Mouse (Mus musculus): ENCODE measurements around the gene Ccdc86. TPM values are rescaled to one million over a fixed set of nuclear protein-coding genes. Genes with fewer than 3 reads are reported as not detected.

Gene Ccdc86
- 10 to 100 TPM in 25 of 26 experiments, 1 to 10 TPM in 1; 9.2 to 67.3 (median 31.7) TPM for total RNA-seq (2018; cell fraction: chromatin; rRNA removed)
- total RNA-seq (2018; cell fraction: cytosol; rRNA removed): 10 to 100 TPM; 16.6 to 45.7 (median 36.1) TPM
- 10 to 100 TPM; 11.6 to 68.9 (median 28.8) TPM for total RNA-seq (2018; cell fraction: nucleus; rRNA removed)
- polyA plus RNA-seq (2018): 17.8 to 39.3 TPM (median 21.6 TPM) in 3 replicates

- H3K36me3 ChIP-seq (ENCODE audit: inconsistent target): peaks cover 11% of the 10 kb centered on the region
- peak within 1 kb of the TSS; percentile 81 for H3K4me3 ChIP-seq (ENCODE audit: inconsistent target)
- H3K79me2 ChIP-seq (ENCODE audit: inconsistent target): peaks cover 35% of the 10 kb centered on the region
- WGBS (ENCODE audit: missing documents): 1% methylated on average over 30 of the region's 30 CpGs
- peak within 1 kb of the TSS; percentile 57 for H3K27ac ChIP-seq
Observed at GRCm38 (mm10) chr19:10949112-10949511, at the start of gene Ccdc86. Gene Ccdc86, minus strand, starts transcription at chr19:10949266.

- H3K4me3 ChIP-seq (ENCODE audit: inconsistent target): no peak within 1 kb of the TSS
- H3K27ac ChIP-seq: no peak within 1 kb of the TSS
- no peaks in the 10 kb centered on the region for H3K36me3 ChIP-seq (ENCODE audit: inconsistent target)
- H3K79me2 ChIP-seq (ENCODE audit: inconsistent target): no peaks in the 10 kb centered on the region
- WGBS (ENCODE audit: missing documents): 97% methylated on average over 7 of the region's 7 CpGs
Observed at GRCm38 (mm10) chr19:10993150-10993549, 44.1 kb upstream of the Ccdc86 start, which contains the start of gene Ms4a15. Gene Ms4a15, minus strand, starts transcription at chr19:10993250.

GRCm38 (mm10) chr19:10991911-10992310, 42.8 kb upstream of the Ccdc86 start:
- Histone ChIP-seq H3K4me3 (ENCODE audit: inconsistent target) (no peak overlapping the region), H3K36me3 (ENCODE audit: inconsistent target) (no peaks in the 10 kb centered on the region), H3K27ac (no peak overlapping the region), H3K79me2 (ENCODE audit: inconsistent target) (no peaks in the 10 kb centered on the region)

DNA sequence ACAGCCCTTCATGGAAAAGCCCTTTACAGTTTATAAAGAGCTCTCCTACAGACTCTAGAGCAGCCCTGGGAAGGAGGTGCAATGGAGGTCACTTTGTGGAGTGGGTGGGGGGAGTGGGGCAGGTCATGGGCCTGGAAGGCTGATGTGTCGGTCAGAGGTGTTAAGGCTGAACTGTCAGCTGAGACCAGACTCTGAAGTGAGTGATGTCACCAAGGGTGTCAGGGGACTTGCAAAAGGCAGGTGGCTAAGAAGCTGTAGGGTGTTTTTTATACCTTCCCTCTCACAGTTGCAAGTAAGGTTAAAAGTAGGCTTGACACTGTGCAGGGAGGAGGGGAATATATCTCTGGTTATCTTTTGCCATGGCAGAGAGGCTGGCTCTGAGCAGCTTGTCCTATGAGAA, 41.7 kb upstream of the Ccdc86 start:
- Histone ChIP-seq H3K36me3 (ENCODE audit: inconsistent target) (no peaks in the 10 kb centered on the region), H3K27ac (no peak overlapping the region), H3K79me2 (ENCODE audit: inconsistent target) (no peaks in the 10 kb centered on the region), H3K4me3 (ENCODE audit: inconsistent target) (no peak overlapping the region)
- 100% methylated on average over 1 of the region's 1 CpGs for WGBS (ENCODE audit: missing documents)

GRCm38 (mm10) chr19:10988563-10988962, 39.5 kb upstream of the Ccdc86 start:
- Histone ChIP-seq H3K36me3 (ENCODE audit: inconsistent target) (no peaks in the 10 kb centered on the region), H3K4me3 (ENCODE audit: inconsistent target) (no peak overlapping the region), H3K79me2 (ENCODE audit: inconsistent target) (no peaks in the 10 kb centered on the region), H3K27ac (no peak overlapping the region)
- 100% methylated on average over 1 of the region's 1 CpGs for WGBS (ENCODE audit: missing documents)

DNA sequence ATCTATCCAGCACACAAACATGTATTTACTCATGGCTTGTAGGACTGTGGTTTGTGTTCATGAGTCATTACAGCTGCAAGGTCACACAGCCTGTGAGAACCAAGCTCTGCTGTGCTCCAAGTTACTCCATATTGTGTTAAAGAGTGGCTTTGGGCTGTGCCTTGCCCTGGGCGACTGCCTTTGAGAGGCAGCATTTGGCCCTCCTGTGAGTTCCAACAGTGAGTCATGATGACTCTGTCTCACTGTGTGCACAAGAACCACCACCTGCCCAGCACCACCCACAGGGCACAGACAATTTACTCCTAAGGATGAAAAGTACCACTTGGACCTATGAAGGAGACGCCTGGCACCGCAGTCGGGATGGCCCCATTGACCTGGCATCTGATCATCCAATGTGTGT, 36.8 kb upstream of the Ccdc86 start:
- no peaks in the 10 kb centered on the region for H3K79me2 ChIP-seq (ENCODE audit: inconsistent target)
- no peak overlapping the region for H3K4me3 ChIP-seq (ENCODE audit: inconsistent target)
- no peaks in the 10 kb centered on the region for H3K36me3 ChIP-seq (ENCODE audit: inconsistent target)
- WGBS (ENCODE audit: missing documents): 100% methylated on average over 4 of the region's 4 CpGs
- H3K27ac ChIP-seq: no peak overlapping the region

GRCm38 (mm10) chr19:10984551-10984950, 35.5 kb upstream of the Ccdc86 start:
- WGBS (ENCODE audit: missing documents): 92% methylated on average over 13 of the region's 13 CpGs
- Histone ChIP-seq H3K36me3 (ENCODE audit: inconsistent target) (no peaks in the 10 kb centered on the region), H3K79me2 (ENCODE audit: inconsistent target) (no peaks in the 10 kb centered on the region), H3K27ac (no peak overlapping the region), H3K4me3 (ENCODE audit: inconsistent target) (no peak overlapping the region)

GRCm38 (mm10) chr19:10983146-10983545, 34.1 kb upstream of the Ccdc86 start:
- Histone ChIP-seq H3K36me3 (ENCODE audit: inconsistent target) (no peaks in the 10 kb centered on the region), H3K4me3 (ENCODE audit: inconsistent target) (no peak overlapping the region), H3K27ac (no peak overlapping the region), H3K79me2 (ENCODE audit: inconsistent target) (no peaks in the 10 kb centered on the region)
- 37% methylated on average over 13 of the region's 14 CpGs for WGBS (ENCODE audit: missing documents)

DNA sequence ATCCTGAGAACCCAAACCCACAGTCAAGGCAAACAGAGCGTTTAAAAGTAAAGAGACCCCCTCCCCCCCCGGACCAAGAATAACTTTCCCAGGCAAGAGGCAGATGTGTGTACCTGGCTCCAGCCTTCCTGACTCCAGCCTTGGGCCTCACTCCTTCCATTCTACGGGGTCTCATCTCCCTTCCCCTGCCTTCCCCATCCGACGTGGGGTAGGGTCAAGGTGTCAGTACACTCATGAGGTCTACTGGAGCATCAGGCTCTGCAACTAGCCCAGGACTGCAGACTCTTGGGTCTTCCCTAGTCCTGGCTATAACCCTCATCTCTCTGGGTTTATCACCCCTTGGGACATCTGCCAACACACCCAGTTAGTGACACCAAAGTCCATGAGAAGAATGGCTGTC, 31.1 kb upstream of the Ccdc86 start:
- 53% methylated on average over 5 of the region's 5 CpGs for WGBS (ENCODE audit: missing documents)
- peak overlapping the region; percentile 10; the same call in 1 of the 2 replicates for H3K4me3 ChIP-seq (ENCODE audit: inconsistent target)
- H3K27ac ChIP-seq: peak overlapping the region; percentile 25; the same call in 1 of the 2 replicates
- no peaks in the 10 kb centered on the region for H3K79me2 ChIP-seq (ENCODE audit: inconsistent target)
- no peaks in the 10 kb centered on the region for H3K36me3 ChIP-seq (ENCODE audit: inconsistent target)

DNA sequence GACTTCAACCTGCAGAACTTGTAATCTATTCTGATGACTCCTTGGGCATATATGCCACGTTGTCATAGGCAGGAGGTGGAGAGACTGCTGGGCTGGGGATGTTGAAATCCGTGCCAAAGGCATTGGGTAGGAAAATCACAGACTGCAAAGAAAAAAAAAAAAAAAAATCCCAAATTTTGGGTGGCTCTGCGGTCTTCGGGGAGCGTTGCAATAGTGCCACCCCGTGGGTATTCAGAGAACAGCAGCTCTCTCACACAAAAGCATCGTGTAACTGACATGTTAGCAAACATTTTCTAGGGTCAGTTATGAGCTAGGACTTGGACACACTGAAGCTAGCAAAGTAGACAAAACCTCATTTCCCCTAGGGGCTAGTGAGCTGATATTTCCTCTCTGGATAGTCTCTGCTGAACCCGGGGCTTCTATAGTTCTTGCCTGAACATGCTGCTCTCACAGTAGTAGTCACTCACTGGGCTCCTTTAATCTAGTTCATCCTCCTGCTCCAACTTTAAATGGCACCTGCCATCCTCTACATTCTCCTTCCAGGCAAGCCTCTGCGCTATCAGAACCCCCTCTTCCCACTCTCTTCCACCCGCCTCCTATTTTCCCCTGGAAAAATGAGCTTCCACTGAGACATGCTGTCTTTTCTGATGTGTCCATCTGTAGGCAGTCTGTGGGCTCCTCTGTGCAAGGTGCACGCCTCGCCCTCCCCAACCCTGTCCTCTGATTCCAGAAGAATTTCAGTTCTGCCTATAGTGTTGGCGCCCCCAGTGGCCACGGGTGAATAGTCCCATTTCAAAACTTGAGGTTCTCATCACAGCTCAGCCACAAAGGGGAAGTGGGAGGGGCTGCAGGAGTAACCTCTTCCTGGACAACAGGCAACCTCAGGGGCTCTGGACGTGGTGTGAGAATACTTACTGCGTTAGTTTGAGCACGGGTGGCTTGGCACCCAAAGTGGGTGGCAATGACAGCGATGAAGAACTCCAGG, 30.4 kb upstream of the Ccdc86 start:
- peak overlapping the region; percentile 37; the same call in 1 of the 2 replicates for H3K27ac ChIP-seq
- H3K4me3 ChIP-seq (ENCODE audit: inconsistent target): peak overlapping the region; percentile 10; the same call in 1 of the 2 replicates
- H3K36me3 ChIP-seq (ENCODE audit: inconsistent target): no peaks in the 10 kb centered on the region
- H3K79me2 ChIP-seq (ENCODE audit: inconsistent target): no peaks in the 10 kb centered on the region
- WGBS (ENCODE audit: missing documents): 3% methylated on average over 18 of the region's 18 CpGs

GRCm38 (mm10) chr19:10976318-10976717, 27.3 kb upstream of the Ccdc86 start:
- H3K36me3 ChIP-seq (ENCODE audit: inconsistent target): no peaks in the 10 kb centered on the region
- no peak overlapping the region for H3K27ac ChIP-seq
- H3K79me2 ChIP-seq (ENCODE audit: inconsistent target): no peaks in the 10 kb centered on the region
- H3K4me3 ChIP-seq (ENCODE audit: inconsistent target): no peak overlapping the region
- WGBS (ENCODE audit: missing documents): 54% methylated on average over 4 of the region's 4 CpGs

GRCm38 (mm10) chr19:10975187-10975586, 26.1 kb upstream of the Ccdc86 start:
- 66% methylated on average over 2 of the region's 2 CpGs for WGBS (ENCODE audit: missing documents)
- H3K79me2 ChIP-seq (ENCODE audit: inconsistent target): no peaks in the 10 kb centered on the region
- no peaks in the 10 kb centered on the region for H3K36me3 ChIP-seq (ENCODE audit: inconsistent target)
- H3K4me3 ChIP-seq (ENCODE audit: inconsistent target): no peak overlapping the region
- H3K27ac ChIP-seq: no peak overlapping the region

- no peak within 1 kb of the TSS for H3K27ac ChIP-seq
- no peaks in the 10 kb centered on the region for H3K36me3 ChIP-seq (ENCODE audit: inconsistent target)
- H3K4me3 ChIP-seq (ENCODE audit: inconsistent target): no peak within 1 kb of the TSS
- no peaks in the 10 kb centered on the region for H3K79me2 ChIP-seq (ENCODE audit: inconsistent target)
- 80% methylated on average over 4 of the region's 4 CpGs for WGBS (ENCODE audit: missing documents)
Observed at GRCm38 (mm10) chr19:10974238-10974865, 25.3 kb upstream of the Ccdc86 start, which contains the start of gene Ms4a10. Gene Ms4a10, minus strand, starts transcription at chr19:10974670.

- H3K4me3 ChIP-seq (ENCODE audit: inconsistent target): no peak overlapping the region
- WGBS (ENCODE audit: missing documents): 80% methylated on average over 2 of the region's 2 CpGs
- no peaks in the 10 kb centered on the region for H3K79me2 ChIP-seq (ENCODE audit: inconsistent target)
- H3K27ac ChIP-seq: no peak overlapping the region
- no peaks in the 10 kb centered on the region for H3K36me3 ChIP-seq (ENCODE audit: inconsistent target)
Observed at GRCm38 (mm10) chr19:10973187-10973586, 24.1 kb upstream of the Ccdc86 start.
